Mouse (Mus musculus) lung, postnatal 0 days (tissue): ENCODE results near the gene Tenm3. TPM values are rescaled to one million over a fixed set of nuclear protein-coding genes. Genes with fewer than 3 reads are reported as not detected.

Experiments
- ATAC-seq: fragments of 200-750 bp; cut with Nextera tagmentation; 2 replicates; pipeline ENCODE4 v1.8.0; 2017; ENCODE audit warnings: moderate library complexity
- DNase-seq: peaks from one replicate; pipeline ENCODE4 v3.0.0-alpha.2; 2016; ENCODE audit warnings: low spot score
- H3K27ac ChIP-seq: fragments of 300-500 bp; sonication (generic); 2 replicates; pipeline ENCODE4 v1.5.1; 2014; ENCODE audit warnings: antibody characterized with exemption, mild to moderate bottlenecking, low read length, mixed read lengths
- H3K27me3 ChIP-seq: fragments of 300-500 bp; sonication (generic); replicated peaks from 2 replicates; pipeline ENCODE4 v1.6.1; 2014; ENCODE audit warnings: low read length, mixed read lengths; ENCODE audit not compliant: insufficient read depth
- H3K36me3 ChIP-seq: fragments of 300-500 bp; sonication (generic); 2 replicates; pipeline ENCODE4 v1.6.1; 2014; ENCODE audit warnings: low read length, mixed read lengths; ENCODE audit not compliant: insufficient read depth
- H3K4me1 ChIP-seq: fragments of 300-500 bp; sonication (generic); 2 replicates; pipeline ENCODE4 v1.6.1; 2014; ENCODE audit warnings: antibody characterized with exemption, low read depth, low read length, mixed read lengths; ENCODE audit not compliant: insufficient read depth
- H3K4me2 ChIP-seq: fragments of 300-500 bp; sonication (generic); replicated peaks from 2 replicates; pipeline ENCODE4 v1.6.1; 2014; ENCODE audit warnings: low read depth, mild to moderate bottlenecking, low read length, moderate library complexity, mixed read lengths
- H3K4me3 ChIP-seq: fragments of 300-500 bp; sonication (generic); 2 replicates; pipeline ENCODE4 v1.5.1; 2014; ENCODE audit warnings: low read depth, low read length
- H3K9ac ChIP-seq: fragments of 300-500 bp; sonication (generic); replicated peaks from 2 replicates; pipeline ENCODE4 v1.6.1; 2014; ENCODE audit warnings: low read depth, mild to moderate bottlenecking
- H3K9me3 ChIP-seq: fragments of 300-500 bp; sonication (generic); 2 replicates; pipeline ENCODE4 v1.6.1; 2016; ENCODE audit warnings: low read length, mixed read lengths
- CTCF ChIP-seq: IDR thresholded peaks from 2 replicates; pipeline ENCODE4 v1.5.1; 2016; ENCODE audit warnings: antibody characterized with exemption, mild to moderate bottlenecking
- EP300 ChIP-seq: IDR thresholded peaks from 2 replicates; pipeline ENCODE4 v1.6.1; 2016; ENCODE audit warnings: antibody characterized with exemption, mild to moderate bottlenecking, control low read depth
- WGBS: fragments of 180-500 bp; shearing (Covaris S2); extraction: QIAGEN DNeasy Blood & Tissue Kit; methylation state at CpG from one replicate; pipeline ENCODE4 v1.1.7; 2014; 5-methylcytosine and 5-hydroxymethylcytosine counted together
- polyA plus RNA-seq: library from polyadenylated mRNA; unstranded; fragments of >200 nt; fragmentation: Nextera tagmentation; extraction: Ambion mirVana; gene quantifications from 2 replicates; pipeline ENCODE4 v1.2.1, GENCODE M21; 2015

Gene Tenm3
- polyA plus RNA-seq, 1 experiment from 2014 or later = 0.78 TPM

DNA sequence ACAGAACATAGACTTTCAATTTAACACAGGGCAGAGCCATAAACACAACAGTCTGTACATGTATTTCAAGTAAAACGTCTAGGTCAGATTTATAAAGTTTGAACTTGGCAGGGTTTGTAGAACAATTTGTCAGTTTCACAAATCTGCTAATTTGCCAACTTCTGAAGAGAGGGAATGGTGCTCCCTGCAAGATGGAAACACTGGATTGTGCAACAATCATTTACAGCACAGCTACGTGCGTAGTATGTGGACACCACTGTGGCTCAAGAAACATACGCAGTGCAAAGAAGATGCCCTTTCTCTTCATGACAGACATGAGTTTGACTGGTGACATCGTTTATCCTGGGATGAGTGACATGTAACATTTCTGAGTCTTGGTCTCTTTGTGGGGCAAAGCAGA is 24.4 kb downstream of the Tenm3 start:
- Histone ChIP-seq H3K9me3 (no peaks in the 10 kb centered on the region), H3K4me1 (no peaks in the 10 kb centered on the region), H3K4me2 (no peak overlapping the region), H3K27me3 (no peaks in the 10 kb centered on the region), H3K36me3 (no peaks in the 10 kb centered on the region), H3K9ac (no peak overlapping the region), H3K4me3 (no peak overlapping the region), H3K27ac (no peak overlapping the region)
- WGBS = 47% methylated on average over 5 of the region's 5 CpGs
- ATAC-seq (peak; percentile 47; the same call in 1 of the 2 replicates), DNase-seq (peak; percentile 74)
- no peak for TF ChIP-seq CTCF
- TF ChIP-seq EP300 = no peak

DNA sequence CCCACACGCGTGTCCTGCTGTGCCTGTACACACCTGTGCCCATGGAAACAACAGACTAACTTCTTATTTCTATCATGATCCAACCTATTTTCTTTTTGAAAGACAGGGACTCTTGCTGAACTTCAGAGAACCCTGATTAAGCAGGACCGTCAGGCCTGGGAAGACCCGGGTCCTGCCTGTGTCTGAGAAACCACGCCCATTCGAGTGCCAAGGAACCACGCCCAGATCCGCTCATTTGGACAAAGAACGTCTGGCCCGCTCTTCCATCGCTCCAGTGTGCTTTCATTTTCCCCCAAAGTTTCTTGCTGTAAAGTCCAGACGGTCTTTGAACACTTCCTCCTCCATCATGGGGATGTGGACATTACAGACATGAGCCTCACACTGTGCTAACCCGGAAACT is 26.8 kb downstream of the Tenm3 start:
- Histone ChIP-seq H3K4me2 (no peak overlapping the region), H3K9me3 (no peaks in the 10 kb centered on the region), H3K4me3 (no peak overlapping the region), H3K4me1 (no peaks in the 10 kb centered on the region), H3K9ac (no peak overlapping the region), H3K36me3 (no peaks in the 10 kb centered on the region), H3K27me3 (no peaks in the 10 kb centered on the region), H3K27ac (no peak overlapping the region)
- DNase-seq (no peak), ATAC-seq (no peak)
- TF ChIP-seq EP300 = no peak
- TF ChIP-seq CTCF = no peak
- WGBS = 64% methylated on average over 13 of the region's 13 CpGs

DNA sequence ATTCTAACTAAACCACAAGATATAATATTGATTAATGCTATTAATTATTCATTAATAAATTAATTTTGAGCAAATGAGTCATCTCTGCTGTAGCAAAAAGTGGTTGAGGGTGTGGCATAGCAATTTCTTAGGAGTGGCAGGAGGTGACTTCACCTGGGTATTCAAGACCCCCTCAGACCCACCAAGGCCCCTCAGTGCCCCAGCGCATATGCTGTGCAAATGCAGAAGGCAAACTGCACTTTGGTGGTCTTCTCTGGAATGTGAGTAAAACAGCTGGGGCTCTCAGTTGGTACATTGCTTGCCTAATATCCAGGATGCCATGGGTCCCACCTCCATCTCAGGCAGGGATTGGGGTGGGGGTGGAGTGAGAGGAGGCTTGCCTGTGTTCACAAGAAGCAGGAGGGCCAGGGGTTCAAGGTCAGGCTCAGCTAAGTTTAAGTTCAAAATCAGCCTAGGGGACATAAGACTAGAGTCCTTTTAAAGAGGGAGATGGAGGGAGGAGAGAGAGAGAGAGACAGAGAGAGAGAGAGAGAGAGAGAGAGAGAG is 31.5 kb downstream of the Tenm3 start:
- H3K27me3 ChIP-seq = no peaks in the 10 kb centered on the region
- H3K4me3 ChIP-seq = no peak overlapping the region
- no peaks in the 10 kb centered on the region for H3K36me3 ChIP-seq
- no peak overlapping the region for H3K27ac ChIP-seq
- WGBS = 92% methylated on average over 1 of the region's 1 CpGs
- no peak for TF ChIP-seq EP300
- no peak for TF ChIP-seq CTCF
- H3K4me2 ChIP-seq = no peak overlapping the region
- H3K9ac ChIP-seq = no peak overlapping the region
- H3K9me3 ChIP-seq = no peaks in the 10 kb centered on the region
- ATAC-seq = no peak
- DNase-seq = no peak
- no peaks in the 10 kb centered on the region for H3K4me1 ChIP-seq

DNA sequence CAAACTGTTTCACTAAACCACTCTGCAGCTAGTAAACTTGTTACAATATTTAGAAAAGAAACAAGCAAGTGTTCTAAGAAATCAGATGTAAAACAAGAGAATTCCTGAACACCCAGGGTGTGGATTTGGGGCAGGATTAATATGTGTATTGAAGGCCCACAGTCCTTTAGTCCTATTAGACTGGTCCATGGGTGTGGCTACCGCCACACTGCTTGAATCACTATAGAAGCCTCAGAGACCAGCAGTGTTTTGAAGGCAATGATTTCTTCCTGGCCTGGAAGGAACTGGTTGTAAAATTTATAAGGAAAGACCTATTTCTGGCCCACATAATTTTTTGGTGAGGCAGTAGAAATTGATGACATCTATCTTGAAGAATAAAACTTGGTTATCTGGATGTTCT is 33.1 kb downstream of the Tenm3 start:
- Histone ChIP-seq H3K36me3 (no peaks in the 10 kb centered on the region), H3K9me3 (no peaks in the 10 kb centered on the region), H3K4me2 (no peak overlapping the region), H3K4me1 (no peaks in the 10 kb centered on the region), H3K9ac (no peak overlapping the region), H3K27me3 (no peaks in the 10 kb centered on the region), H3K4me3 (no peak overlapping the region), H3K27ac (no peak overlapping the region)
- 70% methylated on average over 1 of the region's 1 CpGs for WGBS
- DNase-seq (no peak), ATAC-seq (no peak)
- TF ChIP-seq CTCF = no peak
- no peak for TF ChIP-seq EP300

DNA sequence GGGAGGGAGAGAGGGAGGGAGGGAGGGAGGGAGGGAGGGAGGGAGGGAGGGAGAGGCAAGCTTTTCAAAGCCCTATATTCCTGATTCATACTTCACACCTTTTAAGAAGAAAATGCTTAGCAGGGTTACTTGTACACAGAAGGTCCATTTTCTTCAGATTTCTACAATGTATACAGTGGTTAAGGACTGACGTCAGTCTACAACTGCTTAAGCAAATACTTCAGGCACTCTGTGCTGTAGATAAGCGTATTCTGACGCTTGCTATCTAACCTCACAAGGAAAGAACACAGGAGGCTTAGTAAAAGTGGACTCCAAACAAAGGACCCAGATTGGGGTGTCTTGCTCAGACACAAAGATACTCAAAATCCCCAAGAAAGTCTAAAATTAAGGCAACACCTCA is 34.6 kb downstream of the Tenm3 start:
- no peaks in the 10 kb centered on the region for H3K36me3 ChIP-seq
- DNase-seq = peak; percentile 16
- WGBS = 34% methylated on average over 3 of the region's 3 CpGs
- no peaks in the 10 kb centered on the region for H3K9me3 ChIP-seq
- H3K4me3 ChIP-seq = no peak overlapping the region
- no peak overlapping the region for H3K4me2 ChIP-seq
- peak; percentile 57; the same call in 1 of the 2 replicates for ATAC-seq
- no peak for TF ChIP-seq CTCF
- TF ChIP-seq EP300 = no peak
- no peaks in the 10 kb centered on the region for H3K27me3 ChIP-seq
- no peak overlapping the region for H3K9ac ChIP-seq
- no peaks in the 10 kb centered on the region for H3K4me1 ChIP-seq
- no peak overlapping the region for H3K27ac ChIP-seq

DNA sequence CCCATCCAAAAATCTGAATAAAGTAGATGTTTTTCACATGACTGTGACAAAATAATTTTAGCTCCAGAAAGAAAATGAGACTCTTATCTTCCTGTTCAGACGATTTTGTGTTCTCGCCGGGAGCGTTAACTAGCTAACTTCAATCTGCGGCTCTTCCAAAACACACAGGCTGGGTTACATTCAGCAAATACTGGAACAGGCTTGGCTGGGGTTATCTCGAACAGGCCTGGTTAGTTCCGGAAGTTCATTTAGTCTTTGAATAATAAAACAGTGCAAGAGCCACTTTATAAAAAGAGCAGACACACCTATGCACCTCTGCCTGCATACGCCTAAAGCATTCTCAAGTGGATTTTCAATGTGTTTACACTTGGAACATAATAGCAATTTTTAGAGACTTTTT is 40.7 kb downstream of the Tenm3 start:
- Histone ChIP-seq H3K4me2 (no peak overlapping the region), H3K27ac (no peak overlapping the region), H3K36me3 (no peaks in the 10 kb centered on the region), H3K9ac (no peak overlapping the region), H3K4me3 (no peak overlapping the region), H3K4me1 (no peaks in the 10 kb centered on the region), H3K27me3 (no peaks in the 10 kb centered on the region), H3K9me3 (no peaks in the 10 kb centered on the region)
- no peak for ATAC-seq
- TF ChIP-seq EP300 = no peak
- TF ChIP-seq CTCF = no peak
- WGBS = 53% methylated on average over 8 of the region's 8 CpGs
- DNase-seq = no peak

DNA sequence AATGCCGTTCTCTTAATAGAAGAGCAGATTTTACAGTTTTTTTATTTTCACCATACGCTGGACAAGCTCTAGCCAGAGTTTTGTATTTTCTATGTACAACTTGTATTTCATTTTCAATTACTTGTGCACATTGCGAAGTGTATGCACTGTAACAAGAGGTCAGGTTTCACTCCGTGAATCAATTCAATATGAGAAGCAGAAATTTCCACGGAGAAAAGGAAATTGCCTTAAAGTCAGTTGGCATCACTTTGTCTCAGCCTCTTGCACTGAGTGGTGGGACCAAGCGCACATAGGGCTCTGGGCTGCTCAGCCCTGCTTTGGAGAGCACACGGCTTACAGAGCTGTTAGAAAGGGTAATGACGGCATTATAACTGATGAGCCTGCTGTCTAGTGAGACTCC is 41.5 kb downstream of the Tenm3 start:
- no peaks in the 10 kb centered on the region for H3K27me3 ChIP-seq
- DNase-seq (no peak), ATAC-seq (no peak)
- no peak overlapping the region for H3K4me3 ChIP-seq
- WGBS = 69% methylated on average over 8 of the region's 8 CpGs
- no peaks in the 10 kb centered on the region for H3K4me1 ChIP-seq
- H3K9ac ChIP-seq = no peak overlapping the region
- H3K4me2 ChIP-seq = no peak overlapping the region
- TF ChIP-seq EP300 (no peak), CTCF (no peak)
- no peaks in the 10 kb centered on the region for H3K9me3 ChIP-seq
- H3K27ac ChIP-seq = no peak overlapping the region
- H3K36me3 ChIP-seq = no peaks in the 10 kb centered on the region
